Mouse (Mus musculus) heart, embryonic 16.5 days (tissue): Measurements from ENCODE around the gene Gm973. TPM values are rescaled to one million over a fixed set of nuclear protein-coding genes. Genes with fewer than 3 reads are reported as not detected.

Experiments
- ATAC-seq: fragments of 200-750 bp; cut with Nextera tagmentation; replicated peaks from 2 replicates; pipeline ENCODE4 v1.8.0; 2017; ENCODE audit warnings: moderate number of reproducible peaks; ENCODE audit not compliant: insufficient read depth, low FRiP score; ENCODE audit errors: extremely low read depth
- H3K27ac ChIP-seq: fragments of 300-500 bp; sonication (generic); 2 replicates; pipeline ENCODE4 v1.5.1; 2014; ENCODE audit warnings: mild to moderate bottlenecking, low read length, control low read depth, moderate library complexity
- H3K27me3 ChIP-seq: fragments of 300-500 bp; sonication (generic); 2 replicates; pipeline ENCODE4 v1.6.1; 2014; ENCODE audit warnings: low read length, mixed read lengths; ENCODE audit not compliant: control insufficient read depth, insufficient read depth
- H3K36me3 ChIP-seq: fragments of 300-500 bp; sonication (generic); 2 replicates; pipeline ENCODE4 v1.6.1; 2014; ENCODE audit not compliant: control insufficient read depth, insufficient read depth
- H3K4me1 ChIP-seq: fragments of 300-500 bp; sonication (generic); 2 replicates; pipeline ENCODE4 v1.6.1; 2014; ENCODE audit warnings: low read length, mixed read lengths; ENCODE audit not compliant: control insufficient read depth, insufficient read depth
- H3K4me2 ChIP-seq: fragments of 300-500 bp; sonication (generic); 2 replicates; pipeline ENCODE4 v1.6.1; 2014; ENCODE audit warnings: low read depth, mild to moderate bottlenecking, control low read depth, low read length
- H3K4me3 ChIP-seq: fragments of 300-500 bp; sonication (generic); 2 replicates; pipeline ENCODE4 v1.5.1; 2014; ENCODE audit warnings: mild to moderate bottlenecking, control low read depth, low read length
- H3K9ac ChIP-seq: fragments of 300-500 bp; sonication (generic); 2 replicates; pipeline ENCODE4 v1.6.1; 2014; ENCODE audit warnings: low read length, control low read depth
- H3K9me3 ChIP-seq: fragments of 300-500 bp; sonication (generic); replicated peaks from 2 replicates; pipeline ENCODE4 v1.6.1; 2016; ENCODE audit warnings: low read length; ENCODE audit not compliant: control insufficient read depth
- WGBS: fragments of 180-500 bp; shearing (Covaris S2); extraction: QIAGEN DNeasy Blood & Tissue Kit; methylation state at CpG from one replicate; pipeline ENCODE4 v1.1.7; 2014; 5-methylcytosine and 5-hydroxymethylcytosine counted together
- polyA plus RNA-seq: library from polyadenylated mRNA; unstranded; fragments of >200 nt; fragmentation: Nextera tagmentation; extraction: Ambion mirVana; gene quantifications from 2 replicates; pipeline ENCODE4 v1.2.1, GENCODE M21; 2015

Gm973 gene
- polyA plus RNA-seq, 1 experiment from 2014 or later = 0.41 TPM

DNA sequence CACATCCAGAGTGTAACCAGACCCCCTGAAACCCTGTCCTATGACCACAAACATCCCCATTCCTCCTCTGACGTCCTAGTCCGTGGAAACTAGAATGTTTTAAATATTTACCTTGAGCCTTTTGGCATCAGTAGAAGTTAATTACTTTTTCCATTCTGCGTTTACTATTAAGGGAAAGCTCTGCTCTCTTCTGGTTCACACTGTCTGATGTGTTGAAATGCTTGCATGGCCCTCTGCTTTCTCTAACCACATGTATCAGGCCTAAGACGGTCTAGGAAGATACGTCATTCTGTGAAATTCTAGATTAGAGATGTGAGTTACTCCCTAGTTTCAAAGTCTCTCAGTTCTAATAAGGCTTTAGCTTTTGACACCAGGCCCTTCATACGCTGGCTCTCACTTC, 11.2 kb downstream of the Gm973 start:
- Histone ChIP-seq H3K36me3 (no peaks in the 10 kb centered on the region), H3K4me2 (no peak overlapping the region), H3K9me3 (no peaks in the 10 kb centered on the region), H3K4me3 (no peak overlapping the region), H3K27me3 (no peaks in the 10 kb centered on the region), H3K4me1 (no peaks in the 10 kb centered on the region), H3K9ac (no peak overlapping the region), H3K27ac (no peak overlapping the region)
- 70% methylated on average over 6 of the region's 6 CpGs for WGBS
- ATAC-seq = no peak

DNA sequence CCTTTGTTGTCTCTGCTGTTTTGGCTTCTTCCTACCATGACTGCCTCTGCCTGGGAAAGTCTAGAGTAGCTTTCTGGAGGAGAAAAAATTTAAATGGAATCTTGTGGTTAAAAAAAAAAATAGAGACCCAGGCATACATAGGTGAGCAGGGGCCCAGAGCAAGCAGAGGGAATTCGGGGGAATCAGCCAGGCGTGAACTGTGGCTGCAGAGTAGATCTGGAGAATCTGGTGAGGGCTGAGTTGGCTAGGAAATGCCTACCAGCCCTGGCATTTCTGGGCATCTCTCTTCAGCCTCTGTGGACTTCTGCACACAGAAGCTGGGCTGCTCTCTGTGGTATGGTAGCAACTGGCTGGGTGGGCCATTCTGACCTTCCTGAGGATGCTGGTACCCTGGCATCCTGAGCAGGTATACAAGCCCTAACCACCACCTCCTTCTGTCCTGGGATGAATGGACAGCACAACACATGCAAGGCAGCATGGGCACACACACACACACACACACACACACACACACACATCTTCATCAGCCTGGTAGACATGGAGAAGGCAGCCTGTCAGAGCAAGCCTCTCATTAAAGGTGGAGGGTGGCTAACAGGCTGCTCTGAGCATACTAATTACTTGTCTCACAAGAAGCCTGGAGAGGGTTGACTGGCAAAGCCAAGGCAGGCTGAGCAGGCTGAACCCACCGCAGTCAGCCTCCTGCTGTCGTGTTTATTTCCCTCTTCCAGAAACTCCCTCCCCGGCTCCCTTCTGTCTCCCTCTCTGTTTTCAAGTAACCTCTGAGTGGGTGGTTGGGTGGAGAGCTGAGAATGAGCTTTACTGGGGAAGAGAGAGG, 19.1 kb downstream of the Gm973 start:
- Histone ChIP-seq H3K9ac (no peak overlapping the region), H3K27me3 (no peaks in the 10 kb centered on the region), H3K27ac (no peak overlapping the region), H3K4me3 (no peak overlapping the region), H3K36me3 (no peaks in the 10 kb centered on the region), H3K9me3 (no peaks in the 10 kb centered on the region), H3K4me2 (no peak overlapping the region), H3K4me1 (no peaks in the 10 kb centered on the region)
- 37% methylated on average over 5 of the region's 5 CpGs for WGBS
- no peak for ATAC-seq

DNA sequence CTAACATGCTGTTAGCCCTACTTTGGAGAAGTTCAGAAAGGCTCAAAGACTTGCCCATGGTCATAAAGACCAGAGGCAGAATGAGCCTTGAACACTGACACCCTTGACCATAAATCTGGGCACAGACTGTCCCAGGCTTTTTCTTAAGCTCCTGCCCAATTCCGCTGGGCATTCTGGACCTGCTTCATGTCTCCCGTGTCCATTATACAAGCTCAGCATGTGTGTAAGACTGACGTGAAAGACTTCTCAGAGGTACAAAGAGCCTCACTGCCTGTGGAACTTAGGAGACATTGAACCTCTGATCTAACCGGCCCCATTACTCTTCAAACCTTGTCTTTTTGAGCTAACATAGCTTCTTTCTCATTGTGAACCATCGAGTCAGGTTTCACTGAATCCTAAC, 22.3 kb downstream of the Gm973 start:
- no peak for ATAC-seq
- WGBS = 80% methylated on average over 5 of the region's 5 CpGs

DNA sequence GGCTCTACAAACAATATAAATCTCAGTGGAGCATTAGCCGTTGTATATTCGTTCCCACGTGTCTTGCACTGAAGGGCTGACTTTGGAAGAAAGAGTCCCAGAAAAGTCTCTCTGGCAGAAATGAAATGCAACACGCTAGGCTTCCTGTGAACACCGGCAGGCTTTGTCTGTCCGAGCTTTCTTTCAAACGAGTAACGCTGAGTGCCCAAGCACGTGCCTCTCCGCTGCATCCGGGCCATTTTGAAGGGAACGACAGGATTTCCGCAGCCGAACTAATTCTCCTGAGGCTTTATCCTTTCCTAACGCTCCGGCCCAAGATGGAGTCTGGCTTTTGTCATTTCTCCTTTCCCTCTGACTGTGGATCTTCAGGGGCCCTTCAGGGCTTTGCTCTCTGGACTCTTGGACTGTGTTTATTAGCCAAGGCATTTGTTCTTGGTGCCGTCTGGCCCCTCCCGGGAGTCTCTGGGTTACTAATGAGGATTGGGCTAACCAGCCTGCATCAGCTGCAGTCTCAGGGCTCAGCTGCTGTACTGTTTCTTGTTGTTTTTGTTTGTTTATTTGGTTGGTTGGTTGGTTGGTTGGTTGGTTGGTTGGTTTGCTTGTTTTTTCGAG, 24.6 kb downstream of the Gm973 start:
- no peak overlapping the region for H3K4me2 ChIP-seq
- no peak overlapping the region for H3K9ac ChIP-seq
- H3K27ac ChIP-seq = no peak overlapping the region
- H3K9me3 ChIP-seq = no peaks in the 10 kb centered on the region
- H3K4me3 ChIP-seq = no peak overlapping the region
- H3K4me1 ChIP-seq = no peaks in the 10 kb centered on the region
- ATAC-seq = no peak
- no peaks in the 10 kb centered on the region for H3K36me3 ChIP-seq
- 76% methylated on average over 19 of the region's 19 CpGs for WGBS
- no peaks in the 10 kb centered on the region for H3K27me3 ChIP-seq

More for the DNA sequence above, 22.3 kb downstream of the Gm973 start:
- Histone ChIP-seq H3K4me3 (no peak overlapping the region), H3K27me3 (no peaks in the 10 kb centered on the region), H3K36me3 (no peaks in the 10 kb centered on the region), H3K9ac (no peak overlapping the region), H3K27ac (no peak overlapping the region), H3K4me1 (no peaks in the 10 kb centered on the region), H3K9me3 (no peaks in the 10 kb centered on the region), H3K4me2 (no peak overlapping the region)

DNA sequence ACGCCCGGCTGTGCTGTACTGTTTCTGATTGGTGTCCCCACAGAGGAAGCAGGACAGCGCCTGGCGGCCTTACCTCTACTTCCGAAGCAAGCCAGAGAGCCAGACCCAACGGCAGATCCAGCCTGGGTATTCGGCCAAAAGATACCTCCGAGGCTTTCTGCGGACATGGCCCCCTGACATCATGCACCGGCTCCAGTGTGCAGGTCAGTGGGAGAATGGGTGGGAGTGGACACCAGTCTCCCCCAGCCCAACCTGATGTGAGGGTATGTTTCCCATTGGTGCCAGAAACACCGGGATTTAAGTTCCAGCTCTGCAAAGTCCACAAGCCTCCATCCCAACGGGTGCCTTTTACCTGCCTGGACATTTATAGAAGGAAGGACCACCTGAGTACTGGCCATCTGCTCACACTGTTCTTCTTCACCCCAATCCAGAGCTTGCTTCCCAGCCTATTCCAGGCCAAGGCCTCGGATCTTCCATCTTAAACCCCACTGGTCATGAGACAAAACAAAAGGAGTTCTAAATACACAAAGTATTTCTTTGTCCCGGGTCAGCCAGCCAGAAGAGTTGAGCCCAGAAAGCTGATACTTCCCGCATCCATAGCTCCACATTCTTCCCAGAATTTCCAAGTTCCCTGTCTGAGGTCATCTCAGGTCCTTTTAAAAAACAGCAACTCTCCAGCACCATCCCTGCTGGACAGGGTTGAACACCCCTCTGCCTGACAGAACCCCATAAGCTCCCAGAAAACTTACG, 25.4 kb downstream of the Gm973 start:
- no peak for ATAC-seq
- Histone ChIP-seq H3K36me3 (no peaks in the 10 kb centered on the region), H3K4me3 (no peak overlapping the region), H3K27me3 (no peaks in the 10 kb centered on the region), H3K4me2 (no peak overlapping the region), H3K9me3 (no peaks in the 10 kb centered on the region), H3K9ac (no peak overlapping the region), H3K27ac (no peak overlapping the region), H3K4me1 (no peaks in the 10 kb centered on the region)
- 86% methylated on average over 16 of the region's 16 CpGs for WGBS

DNA sequence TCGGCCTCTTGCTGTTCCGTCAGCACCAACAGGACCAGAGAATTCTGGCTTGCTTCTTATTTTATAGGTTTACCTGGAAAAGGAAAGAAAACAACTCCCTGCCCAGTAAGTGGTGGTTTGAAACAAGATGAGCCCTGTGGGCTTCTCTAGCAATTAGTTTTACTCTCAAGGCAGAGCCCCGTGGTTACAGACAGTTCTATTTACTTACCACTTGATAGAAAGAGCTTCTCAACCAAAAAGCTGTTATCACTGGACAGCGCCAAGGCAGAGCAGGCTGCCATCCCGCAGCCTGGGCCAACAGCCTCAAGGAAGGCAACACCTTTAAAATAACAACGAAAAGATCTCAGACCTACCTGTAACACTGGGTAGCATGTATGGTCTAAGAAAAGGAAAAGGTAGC, 26.2 kb downstream of the Gm973 start:
- no peak overlapping the region for H3K4me2 ChIP-seq
- H3K9ac ChIP-seq = no peak overlapping the region
- H3K36me3 ChIP-seq = no peaks in the 10 kb centered on the region
- no peak overlapping the region for H3K4me3 ChIP-seq
- ATAC-seq = no peak
- 38% methylated on average over 6 of the region's 6 CpGs for WGBS
- H3K27ac ChIP-seq = no peak overlapping the region
- H3K9me3 ChIP-seq = no peaks in the 10 kb centered on the region
- H3K4me1 ChIP-seq = no peaks in the 10 kb centered on the region
- no peaks in the 10 kb centered on the region for H3K27me3 ChIP-seq

DNA sequence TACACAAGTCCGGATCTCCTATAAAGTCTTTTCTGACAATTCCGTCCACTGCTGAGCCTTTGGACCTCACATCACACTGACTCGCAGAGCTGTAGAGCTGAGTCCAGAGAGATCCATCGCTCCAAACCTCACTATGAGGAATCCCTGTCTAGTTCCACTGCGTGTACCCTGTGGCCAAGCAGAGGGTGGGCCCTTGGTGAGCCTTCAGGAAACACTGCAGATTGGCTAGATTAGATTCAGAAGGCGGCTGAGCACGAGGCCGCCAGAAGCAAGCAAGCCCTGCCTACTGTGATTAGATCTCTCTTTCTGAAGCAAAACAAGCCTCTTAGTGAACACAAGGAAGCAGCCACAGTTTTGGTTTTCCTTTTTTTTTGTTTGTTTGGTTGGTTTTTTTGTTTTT, 27.8 kb downstream of the Gm973 start:
- WGBS = 55% methylated on average over 8 of the region's 8 CpGs
- H3K27ac ChIP-seq = no peak overlapping the region

DNA sequence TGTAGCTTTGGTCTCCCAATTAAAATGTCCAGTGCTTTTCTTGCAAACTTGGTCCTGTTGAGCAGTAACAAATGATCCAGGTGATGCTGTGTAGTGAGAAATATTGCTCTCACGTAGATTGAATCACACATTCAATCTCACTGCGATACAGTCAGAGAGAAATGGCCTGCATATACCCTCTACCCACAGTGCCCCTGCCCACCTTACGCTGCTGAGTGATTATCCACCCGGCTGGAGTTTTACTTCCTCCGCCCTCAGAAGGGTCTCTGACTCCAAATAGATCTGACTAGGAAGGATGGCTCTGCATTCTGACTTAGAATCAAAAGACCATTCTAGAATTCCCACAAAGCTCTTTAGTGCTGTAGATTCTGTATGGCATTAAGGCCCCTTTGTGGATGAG, 32.4 kb downstream of the Gm973 start:
- Histone ChIP-seq H3K9me3 (peaks cover 4% of the 10 kb centered on the region; the same call in 1 of the 2 replicates), H3K4me3 (no peak overlapping the region), H3K27ac (no peak overlapping the region), H3K9ac (no peak overlapping the region), H3K4me1 (no peaks in the 10 kb centered on the region), H3K4me2 (no peak overlapping the region), H3K36me3 (no peaks in the 10 kb centered on the region), H3K27me3 (no peaks in the 10 kb centered on the region)
- no peak for ATAC-seq
- 84% methylated on average over 5 of the region's 5 CpGs for WGBS

More for the DNA sequence above, 27.8 kb downstream of the Gm973 start:
- Histone ChIP-seq H3K27me3 (no peaks in the 10 kb centered on the region), H3K4me1 (no peaks in the 10 kb centered on the region), H3K4me3 (no peak overlapping the region), H3K36me3 (no peaks in the 10 kb centered on the region), H3K4me2 (no peak overlapping the region), H3K9me3 (peaks cover 4% of the 10 kb centered on the region; the same call in 1 of the 2 replicates), H3K9ac (no peak overlapping the region)
- ATAC-seq = no peak
